Mouse (Mus musculus): ENCODE measurements around the gene Itfg1.

Itfg1 gene

DNA sequence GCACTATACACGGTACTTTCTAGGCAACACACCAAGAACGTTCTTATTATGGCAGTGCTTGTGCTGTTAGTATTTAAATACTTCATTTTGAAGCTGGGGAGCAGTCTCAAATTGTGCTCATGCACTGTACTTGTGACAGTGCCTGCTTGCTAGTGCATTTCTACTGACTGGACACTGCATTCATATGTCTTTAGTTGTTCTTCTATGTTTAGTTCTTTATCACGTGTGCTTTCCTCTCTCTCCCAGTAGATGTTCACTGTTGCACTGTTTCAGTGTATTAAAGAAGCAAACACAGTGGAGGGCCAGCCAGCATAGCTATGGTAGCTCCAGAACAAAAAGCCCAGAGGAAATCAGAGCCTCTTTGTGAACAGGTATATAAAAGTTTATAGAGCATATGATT is 110.2 kb downstream of the Itfg1 start:
- in situ Hi-C loops (cut with MboI), result no loop called here

DNA sequence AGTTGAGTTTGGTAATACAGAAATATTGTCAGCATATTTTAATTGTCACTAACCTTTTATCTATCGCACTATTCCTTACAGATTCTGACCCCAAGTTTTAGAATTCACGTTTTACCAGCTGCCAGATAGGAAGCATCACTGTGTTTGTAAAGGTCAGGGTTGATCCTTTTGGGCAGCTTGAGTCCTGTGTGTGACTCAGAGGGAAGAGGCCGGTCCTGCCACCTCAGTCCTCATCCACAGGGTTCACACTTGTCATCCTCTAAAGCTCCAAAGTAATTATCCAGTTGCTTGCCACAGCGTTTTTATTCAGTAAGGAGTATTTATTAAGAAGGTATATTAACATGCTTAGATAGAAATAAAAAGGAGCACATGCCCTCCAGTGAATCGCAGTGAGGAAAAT is 123.5 kb downstream of the Itfg1 start:
- in situ Hi-C loops (cut with MboI), result no loop called here

DNA sequence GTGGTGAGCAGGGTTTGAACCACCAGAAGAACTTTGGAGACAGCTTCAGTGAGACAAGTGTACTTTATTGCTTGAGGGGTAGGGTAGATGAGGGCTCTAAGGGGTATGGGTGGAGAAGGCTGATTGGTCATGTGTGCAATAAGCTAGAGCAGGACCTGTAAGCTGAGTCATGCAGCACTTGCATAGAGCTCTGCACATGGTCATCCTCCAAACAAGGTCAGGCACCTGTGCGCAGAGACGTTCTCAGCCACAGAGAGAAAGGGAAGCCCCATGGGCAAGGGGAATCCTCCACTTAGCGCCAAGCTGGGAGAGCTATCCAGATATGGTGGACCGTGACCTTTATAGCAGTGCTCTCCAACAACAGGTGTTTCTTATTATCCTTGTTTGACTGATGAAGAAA is 124.0 kb downstream of the Itfg1 start:
- in situ Hi-C loops (cut with MboI), result no loop called here

DNA sequence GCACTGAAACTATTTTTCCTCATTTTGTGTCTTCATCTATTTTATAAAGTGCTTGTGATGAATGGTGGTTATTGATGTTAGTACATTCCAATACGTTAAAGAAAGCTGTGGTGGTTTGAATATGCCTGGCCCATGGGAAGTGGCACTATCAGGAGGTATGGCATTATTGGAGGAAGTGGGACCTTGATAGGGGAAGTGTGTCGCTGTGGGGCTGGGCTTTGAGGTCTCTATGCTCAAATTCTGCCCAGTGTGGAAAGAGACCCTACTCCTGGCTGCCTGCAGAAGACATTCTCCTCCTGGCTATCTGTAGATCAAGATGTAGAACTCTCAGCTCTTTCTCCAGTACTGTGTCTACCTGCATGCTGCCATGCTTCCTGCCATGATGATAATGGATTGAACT is 133.7 kb downstream of the Itfg1 start:
- in situ Hi-C loops (cut with MboI), result loop anchor here (10.0 kb wide), 1 partner anchor 878 kb away; the partner anchor contains the start of gene Abcc12

DNA sequence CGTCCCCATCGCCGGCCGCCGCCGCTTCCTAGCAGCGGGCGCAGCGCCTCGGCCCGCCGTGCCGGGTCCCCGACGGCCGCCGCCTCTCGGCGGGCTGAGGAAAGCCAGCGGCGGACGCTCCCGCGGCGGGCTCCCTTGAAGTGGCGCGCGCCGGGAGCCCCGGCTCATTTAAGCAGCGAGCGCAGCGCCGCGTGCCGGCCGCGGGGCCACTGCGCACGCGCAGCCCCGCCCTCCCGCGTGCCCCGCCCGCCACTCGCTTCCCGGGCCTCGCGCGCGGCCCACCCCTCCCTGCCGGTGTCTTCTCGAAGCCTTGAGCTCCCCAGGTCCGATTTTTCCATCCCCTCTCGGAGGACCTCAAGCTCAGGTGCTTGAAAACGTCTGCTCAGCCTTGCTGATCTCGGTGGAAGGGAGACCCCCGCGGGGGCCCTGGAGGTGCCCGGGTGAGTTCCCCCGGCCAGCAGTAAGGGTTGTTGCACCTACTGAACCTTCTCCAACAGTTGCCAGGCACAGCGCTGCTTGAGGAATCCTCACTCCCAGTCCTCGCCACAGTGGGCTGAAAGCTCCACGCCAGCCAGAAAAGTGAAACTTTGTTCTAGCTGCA is 139.9 kb downstream of the Itfg1 start, which contains the start of gene Neto2:
TSS of gene Neto2 (minus strand) at position 174 of the 601 bp plus-strand sequence.
- in situ Hi-C loops (cut with MboI), result loop anchor here (10.0 kb wide), 1 partner anchor 884 kb away; the partner anchor contains the start of gene Abcc12

DNA sequence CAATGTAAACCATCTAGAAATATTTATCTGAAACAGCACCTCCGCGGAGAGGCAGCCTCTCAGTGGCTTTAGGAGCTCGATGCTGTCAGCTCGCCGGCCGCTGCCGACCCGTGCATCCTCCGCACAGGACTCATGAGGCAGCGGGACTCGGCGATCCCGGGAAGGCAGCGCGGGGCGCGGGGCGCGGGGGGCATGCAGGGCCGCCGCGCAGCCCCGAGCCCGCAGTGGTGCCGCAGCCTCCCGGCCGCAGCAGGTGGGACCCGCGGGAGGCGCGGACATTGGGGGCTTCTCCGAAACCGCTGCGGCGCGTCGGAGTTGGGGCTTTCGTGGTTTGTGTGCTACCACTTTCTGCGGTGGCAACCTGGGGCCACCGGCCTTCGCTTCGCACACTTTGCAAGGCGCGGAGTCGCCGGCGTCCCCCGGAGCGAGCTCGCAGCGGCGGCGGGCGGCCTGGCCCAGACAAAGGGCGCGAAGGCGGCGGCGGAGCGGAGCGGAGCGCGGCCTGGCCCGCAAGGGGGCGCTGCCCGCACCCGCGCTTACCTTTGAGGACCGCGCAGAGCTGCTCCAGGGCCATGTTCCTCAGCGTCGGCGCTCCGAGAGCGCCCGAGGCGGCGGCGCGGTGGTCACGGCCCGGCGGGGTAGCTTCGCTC is 140.5 kb downstream of the Itfg1 start:
- in situ Hi-C loops (cut with MboI), result loop anchor here (10.0 kb wide), 1 partner anchor 885 kb away; the partner anchor contains the start of gene Abcc12

DNA sequence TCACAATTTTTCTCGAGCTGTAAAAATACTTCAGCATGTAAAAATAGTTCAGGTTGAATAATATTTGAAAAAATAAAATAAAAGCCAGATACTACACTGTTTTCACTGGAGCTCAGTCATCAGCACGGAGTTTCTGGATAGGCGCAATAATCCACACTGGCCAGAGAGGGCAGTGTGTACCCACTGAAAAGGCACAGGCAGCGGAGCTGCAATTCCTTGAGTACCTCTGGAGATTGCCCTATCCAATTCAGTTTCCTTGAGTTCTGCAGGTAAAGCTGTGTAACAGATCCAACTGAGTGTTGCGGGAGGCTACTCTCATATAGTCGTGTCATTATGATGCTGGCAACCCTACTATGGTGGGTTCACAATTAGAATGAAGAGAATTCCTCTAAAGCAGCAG is 141.7 kb downstream of the Itfg1 start:
- in situ Hi-C loops (cut with MboI), result no loop called here

Measured in mature B cell (primary cell).